Mouse (Mus musculus): Measurements from ENCODE around the gene Cox19. TPM values are rescaled to one million over a fixed set of nuclear protein-coding genes. Genes with fewer than 3 reads are reported as not detected.
A peak's percentile ranks its signal among the peaks of the same experiment; 100 is the strongest.

Gene Cox19
- polyA plus RNA-seq, 1 experiment from 2014 or later: 131 TPM

DNA sequence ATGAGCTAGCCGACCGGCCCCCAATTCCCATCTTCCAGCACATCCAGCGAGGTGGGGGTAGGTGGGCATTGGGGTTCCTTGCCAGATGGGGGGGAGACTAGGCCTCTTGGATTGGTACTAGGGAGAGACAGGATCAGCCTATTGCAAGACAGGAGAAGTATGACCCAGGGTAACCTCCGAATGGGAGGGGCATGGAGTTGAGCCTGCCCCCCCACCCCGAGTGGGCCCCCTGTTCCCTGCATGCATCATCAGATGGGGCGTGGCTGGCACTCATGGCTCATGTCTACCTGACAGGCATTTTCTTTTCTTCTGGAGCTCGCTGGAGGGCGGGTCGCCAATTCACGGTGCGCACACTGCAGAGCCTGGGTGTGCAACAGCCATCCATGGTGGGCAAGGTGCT is 2.7 kb upstream of the Cox19 start:
- Histone ChIP-seq H3K9ac (replicated peaks) (no peak overlapping the region), H3K27me3 (peaks cover 7% of the 10 kb centered on the region; the same call in 1 of the 2 replicates), H3K4me3 (replicated peaks) (no peak overlapping the region), H3K9me3 (no peaks in the 10 kb centered on the region), H3K36me3 (no peaks in the 10 kb centered on the region), H3K4me2 (replicated peaks) (no peak overlapping the region), H3K4me1 (replicated peaks) (peaks cover 9% of the 10 kb centered on the region), H3K27ac (no peak overlapping the region)
- WGBS: 86% methylated on average over 11 of the region's 11 CpGs
- ATAC-seq: no peak

GRCm38 (mm10) chr5:139353496-139353895 is 2.3 kb upstream of the Cox19 start:
- no peak overlapping the region for H3K4me2 ChIP-seq (replicated peaks)
- no peak overlapping the region for H3K9ac ChIP-seq (replicated peaks)
- no peak overlapping the region for H3K27ac ChIP-seq
- H3K9me3 ChIP-seq: no peaks in the 10 kb centered on the region
- no peak overlapping the region for H3K4me3 ChIP-seq (replicated peaks)
- H3K27me3 ChIP-seq: peaks cover 7% of the 10 kb centered on the region; the same call in 1 of the 2 replicates
- 63% methylated on average over 10 of the region's 10 CpGs for WGBS
- H3K4me1 ChIP-seq (replicated peaks): peaks cover 9% of the 10 kb centered on the region
- no peaks in the 10 kb centered on the region for H3K36me3 ChIP-seq
- ATAC-seq: no peak

DNA sequence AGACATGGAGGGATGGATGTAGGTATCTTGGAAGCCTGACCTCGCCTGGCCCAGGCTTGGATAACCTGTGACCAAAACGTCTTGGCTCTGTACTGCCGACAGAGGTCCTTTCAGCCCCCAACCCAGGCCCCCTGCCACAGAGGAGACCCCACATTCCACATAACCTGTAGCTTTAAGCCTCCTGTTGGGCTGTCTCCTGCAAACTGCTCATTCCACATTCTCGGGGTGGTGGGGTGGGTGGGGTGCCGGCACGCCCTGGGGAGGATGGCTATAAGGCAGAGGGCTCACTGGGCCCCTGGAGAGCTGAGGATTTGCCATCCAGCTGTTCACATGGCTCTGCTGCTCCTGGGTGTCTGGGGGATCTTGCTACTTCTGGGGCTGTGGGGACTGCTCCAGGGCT is 1.1 kb upstream of the Cox19 start, which contains the start of gene Cyp2w1:
Gene Cyp2w1, plus strand, starts transcription at position 301 of the 400 bp plus-strand sequence.
- peak within 1 kb of the TSS; percentile 36; the same call in 1 of the 2 replicates for H3K9ac ChIP-seq (replicated peaks)
- H3K4me2 ChIP-seq (replicated peaks): no peak within 1 kb of the TSS
- H3K4me1 ChIP-seq (replicated peaks): peaks cover 9% of the 10 kb centered on the region
- peaks cover 7% of the 10 kb centered on the region; the same call in 1 of the 2 replicates for H3K27me3 ChIP-seq
- no peaks in the 10 kb centered on the region for H3K36me3 ChIP-seq
- no peaks in the 10 kb centered on the region for H3K9me3 ChIP-seq
- ATAC-seq: no peak
- 68% methylated on average over 6 of the region's 6 CpGs for WGBS
- H3K4me3 ChIP-seq (replicated peaks): no peak within 1 kb of the TSS
- no peak within 1 kb of the TSS for H3K27ac ChIP-seq

- Histone ChIP-seq H3K4me2 (replicated peaks) (no peak overlapping the region), H3K27ac (no peak overlapping the region), H3K36me3 (no peaks in the 10 kb centered on the region), H3K27me3 (peaks cover 11% of the 10 kb centered on the region; the same call in 1 of the 2 replicates), H3K4me1 (replicated peaks) (peaks cover 11% of the 10 kb centered on the region), H3K9ac (replicated peaks) (peak overlapping the region; percentile 36; the same call in 1 of the 2 replicates), H3K4me3 (replicated peaks) (no peak overlapping the region), H3K9me3 (no peaks in the 10 kb centered on the region)
- WGBS: 33% methylated on average over 8 of the region's 8 CpGs
- ATAC-seq: no peak
Observed at GRCm38 (mm10) chr5:139351628-139352027, 410 bp upstream of the Cox19 start.

DNA sequence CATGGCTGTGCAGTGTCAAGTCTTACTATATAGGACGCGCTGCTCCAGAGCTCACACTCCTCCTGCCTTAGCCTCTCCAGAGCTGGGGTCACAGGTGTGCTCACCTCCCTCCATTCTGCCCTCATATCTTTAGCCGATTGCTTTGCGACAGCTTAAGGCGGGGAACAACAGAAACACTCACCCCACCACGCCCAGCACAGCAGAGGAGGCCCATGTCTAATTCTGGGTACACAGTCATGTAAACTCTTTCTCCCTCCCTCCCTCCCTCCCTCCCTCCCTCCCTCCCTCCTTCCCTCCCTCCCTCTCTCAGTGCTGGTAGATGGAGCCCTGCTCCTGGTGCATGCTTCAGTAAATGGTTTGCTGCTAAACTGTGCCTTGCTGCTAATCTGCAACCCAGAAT is 1.5 kb downstream of the Cox19 start:
- H3K4me2 ChIP-seq (replicated peaks): no peak overlapping the region
- no peaks in the 10 kb centered on the region for H3K36me3 ChIP-seq
- no peak overlapping the region for H3K4me3 ChIP-seq (replicated peaks)
- 78% methylated on average over 6 of the region's 6 CpGs for WGBS
- H3K4me1 ChIP-seq (replicated peaks): peaks cover 16% of the 10 kb centered on the region
- no peaks in the 10 kb centered on the region for H3K9me3 ChIP-seq
- no peak overlapping the region for H3K9ac ChIP-seq (replicated peaks)
- no peak for ATAC-seq
- H3K27me3 ChIP-seq: peaks cover 15% of the 10 kb centered on the region; the same call in 1 of the 2 replicates
- no peak overlapping the region for H3K27ac ChIP-seq

- 54% methylated on average over 1 of the region's 1 CpGs for WGBS
Observed at GRCm38 (mm10) chr5:139347225-139347624, 4.0 kb downstream of the Cox19 start.

GRCm38 (mm10) chr5:139345364-139345714 is 5.9 kb downstream of the Cox19 start:
- Histone ChIP-seq H3K36me3 (peaks cover 24% of the 10 kb centered on the region), H3K4me3 (replicated peaks) (peak overlapping the region; percentile 75), H3K4me1 (replicated peaks) (peaks cover 24% of the 10 kb centered on the region), H3K27me3 (0 out of 2 replicates have a peak, but pooled peaks cover 7% of the 10 kb centered on the region), H3K27ac (no peak overlapping the region), H3K9ac (replicated peaks) (0 out of 2 replicates have a peak overlapping the region, but pooled peaks have one; percentile 20), H3K9me3 (no peaks in the 10 kb centered on the region), H3K4me2 (replicated peaks) (peak overlapping the region; percentile 96)
- peak; percentile 53 for ATAC-seq
- 9% methylated on average over 5 of the region's 5 CpGs for WGBS

More at GRCm38 (mm10) chr5:139347225-139347624, 4.0 kb downstream of the Cox19 start:
- no peak overlapping the region for H3K4me2 ChIP-seq (replicated peaks)
- peaks cover 8% of the 10 kb centered on the region for H3K36me3 ChIP-seq
- H3K27me3 ChIP-seq: 0 out of 2 replicates have a peak, but pooled peaks cover 12% of the 10 kb centered on the region
- H3K9ac ChIP-seq (replicated peaks): 0 out of 2 replicates have a peak overlapping the region, but pooled peaks have one; percentile 3
- H3K27ac ChIP-seq: no peak overlapping the region
- peaks cover 33% of the 10 kb centered on the region for H3K4me1 ChIP-seq (replicated peaks)
- H3K4me3 ChIP-seq (replicated peaks): no peak overlapping the region
- ATAC-seq: no peak
- H3K9me3 ChIP-seq: no peaks in the 10 kb centered on the region

DNA sequence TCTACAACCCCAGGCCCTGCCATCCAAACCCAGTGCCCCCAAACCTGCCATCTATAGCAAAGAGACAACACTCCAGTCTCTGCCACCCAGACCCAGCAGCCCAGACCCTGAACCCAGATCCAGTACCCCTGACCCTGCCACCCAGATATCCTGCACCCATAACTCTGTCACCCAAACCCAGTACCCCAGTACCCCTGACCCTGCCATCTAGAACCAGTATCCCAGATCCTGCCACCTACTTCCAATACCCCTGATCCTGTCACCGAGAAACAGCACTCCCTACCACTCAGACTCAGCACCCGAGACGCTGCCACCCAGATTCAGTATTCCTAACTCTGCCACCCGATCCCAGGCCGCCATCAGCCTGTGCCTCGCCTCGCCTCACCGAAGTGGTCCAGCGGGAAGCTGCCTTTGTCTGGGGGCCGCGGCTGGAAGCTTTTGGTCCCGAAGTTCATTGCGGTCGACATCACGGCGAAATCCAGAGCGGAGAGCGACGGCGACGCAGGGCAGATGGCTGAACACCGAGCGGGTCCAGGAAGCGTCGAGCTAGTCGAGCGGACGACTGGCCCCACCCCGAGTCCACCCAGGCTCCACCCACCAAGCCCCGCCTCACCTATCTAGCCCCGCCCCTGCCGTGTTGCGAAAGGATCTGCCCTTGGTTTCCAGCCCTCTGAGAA is 6.4 kb downstream of the Cox19 start:
- Histone ChIP-seq H3K4me3 (replicated peaks) (peak overlapping the region; percentile 75), H3K27ac (peak overlapping the region; percentile 80), H3K9ac (replicated peaks) (peak overlapping the region; percentile 88), H3K4me1 (replicated peaks) (peaks cover 24% of the 10 kb centered on the region), H3K4me2 (replicated peaks) (peak overlapping the region; percentile 96), H3K9me3 (no peaks in the 10 kb centered on the region), H3K36me3 (peaks cover 29% of the 10 kb centered on the region), H3K27me3 (0 out of 2 replicates have a peak, but pooled peaks cover 7% of the 10 kb centered on the region)
- under 1% methylated on average over 33 of the region's 33 CpGs for WGBS
- peak; percentile 90 for ATAC-seq

GRCm38 (mm10) chr5:139344021-139344686 is 7.1 kb downstream of the Cox19 start:
- Histone ChIP-seq H3K4me2 (replicated peaks) (peak overlapping the region; percentile 96), H3K27me3 (0 out of 2 replicates have a peak, but pooled peaks cover 7% of the 10 kb centered on the region), H3K36me3 (peaks cover 36% of the 10 kb centered on the region), H3K4me3 (replicated peaks) (peak overlapping the region; percentile 75), H3K9ac (replicated peaks) (peak overlapping the region; percentile 88), H3K9me3 (no peaks in the 10 kb centered on the region), H3K4me1 (replicated peaks) (peaks cover 24% of the 10 kb centered on the region), H3K27ac (peak overlapping the region; percentile 80)
- 8% methylated on average over 12 of the region's 12 CpGs for WGBS
- peak; percentile 79 for ATAC-seq

GRCm38 (mm10) chr5:139338891-139339290 is 12.3 kb downstream of the Cox19 start:
- Histone ChIP-seq H3K9me3 (no peaks in the 10 kb centered on the region), H3K9ac (replicated peaks) (no peak overlapping the region), H3K27ac (no peak overlapping the region), H3K27me3 (no peaks in the 10 kb centered on the region), H3K4me3 (replicated peaks) (no peak overlapping the region), H3K36me3 (peaks cover 82% of the 10 kb centered on the region), H3K4me1 (replicated peaks) (peaks cover 16% of the 10 kb centered on the region), H3K4me2 (replicated peaks) (no peak overlapping the region)
- ATAC-seq: no peak
- WGBS: 80% methylated on average over 11 of the region's 11 CpGs

DNA sequence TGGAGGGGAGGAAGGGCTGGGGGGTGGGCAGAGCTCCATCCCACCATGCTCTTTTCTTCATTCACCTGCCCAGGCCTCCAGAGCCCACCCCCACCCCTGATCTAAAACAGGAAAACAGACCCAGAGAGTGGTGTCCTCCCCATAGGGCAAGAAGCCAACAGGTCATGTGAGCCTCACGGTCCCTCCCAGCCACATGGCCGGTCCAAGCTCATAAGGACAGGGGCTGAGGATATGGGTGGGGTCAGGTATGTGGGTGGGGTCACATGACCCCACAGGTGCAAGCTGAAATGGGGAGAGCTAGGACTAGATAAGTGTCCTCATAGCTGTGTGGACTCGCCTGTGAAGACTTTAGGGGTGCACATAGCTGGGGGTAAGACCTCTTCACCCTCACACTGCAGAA is 12.8 kb downstream of the Cox19 start:
- H3K9ac ChIP-seq (replicated peaks): no peak overlapping the region

DNA sequence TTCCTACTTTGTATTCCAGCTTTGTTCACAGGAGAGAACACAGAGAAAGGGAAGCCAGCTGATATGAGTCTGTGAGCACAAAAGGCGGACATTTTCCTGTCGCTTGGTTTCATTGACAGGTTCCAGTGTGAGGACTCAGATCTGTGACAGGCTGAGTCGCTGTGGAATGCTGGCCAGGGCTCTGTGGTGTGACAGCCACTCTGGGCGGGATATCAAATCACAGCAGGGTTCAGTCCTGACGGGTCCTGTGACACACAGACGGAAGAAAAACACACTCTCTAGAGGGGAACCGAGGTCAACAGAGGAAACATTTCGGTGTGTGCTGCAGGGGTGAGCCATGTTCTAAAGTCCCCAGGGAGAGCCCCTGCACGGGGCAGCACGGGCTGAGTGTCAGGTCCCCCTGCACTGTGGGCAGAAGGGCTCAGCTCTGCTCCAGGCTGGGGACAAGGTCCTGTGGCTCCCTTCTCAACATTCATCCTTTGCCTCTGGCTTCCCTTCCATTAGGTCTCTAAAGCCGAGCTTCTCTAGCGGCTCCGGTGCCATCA is 13.3 kb downstream of the Cox19 start:
- Histone ChIP-seq H3K27ac (no peak overlapping the region), H3K4me2 (replicated peaks) (no peak overlapping the region), H3K9me3 (no peaks in the 10 kb centered on the region), H3K4me1 (replicated peaks) (peaks cover 6% of the 10 kb centered on the region), H3K9ac (replicated peaks) (no peak overlapping the region), H3K27me3 (no peaks in the 10 kb centered on the region), H3K36me3 (peaks cover 81% of the 10 kb centered on the region), H3K4me3 (replicated peaks) (no peak overlapping the region)
- 87% methylated on average over 13 of the region's 13 CpGs for WGBS
- no peak; the same call in 1 of the 2 replicates for ATAC-seq

More for the DNA sequence above, 12.8 kb downstream of the Cox19 start:
- H3K4me2 ChIP-seq (replicated peaks): no peak overlapping the region
- no peak for ATAC-seq
- H3K4me3 ChIP-seq (replicated peaks): no peak overlapping the region
- no peaks in the 10 kb centered on the region for H3K9me3 ChIP-seq
- no peak overlapping the region for H3K27ac ChIP-seq
- H3K27me3 ChIP-seq: no peaks in the 10 kb centered on the region
- 83% methylated on average over 3 of the region's 3 CpGs for WGBS
- peaks cover 82% of the 10 kb centered on the region for H3K36me3 ChIP-seq
- peaks cover 11% of the 10 kb centered on the region for H3K4me1 ChIP-seq (replicated peaks)

All from midbrain, embryonic 13.5 days (tissue).